Mouse (Mus musculus) A20 (cell line): ENCODE results near the gene Bex6.
A peak's percentile ranks its signal among the peaks of the same experiment; 100 is the strongest.
"Not testable (repeated sequence)": the region's sequence is repeated elsewhere in the genome, so short reads cannot be mapped to it uniquely, and the experiment has no call there.

Source experiments
- DNase-seq: peaks from one replicate; pipeline ENCODE4 v3.0.0-alpha.2; 2011; ENCODE audit warnings: low read depth, low spot score

Gene Bex6

GRCm38 (mm10) chr16:32174340-32175005, 5.2 kb upstream of the Bex6 start:
- DNase-seq, result no peak

GRCm38 (mm10) chr16:32175029-32175428, 4.6 kb upstream of the Bex6 start:
- peak; percentile 54 for DNase-seq

GRCm38 (mm10) chr16:32176896-32177686, 2.5 kb upstream of the Bex6 start:
- peak; percentile 88 for DNase-seq

- no peak for DNase-seq
These were observed 6.4 kb downstream of the Bex6 start for GRCm38 (mm10) chr16:32186056-32186455.

- DNase-seq, result peak; percentile 21
These were observed 9.5 kb downstream of the Bex6 start for GRCm38 (mm10) chr16:32189109-32189508.

- peak; percentile 61 for DNase-seq
These were observed 10.4 kb downstream of the Bex6 start for GRCm38 (mm10) chr16:32190011-32190441.

- DNase-seq, result no peak
These were observed 20.8 kb downstream of the Bex6 start for GRCm38 (mm10) chr16:32200256-32201003.

GRCm38 (mm10) chr16:32201004-32201325, 21.3 kb downstream of the Bex6 start:
- DNase-seq, result no peak

GRCm38 (mm10) chr16:32202681-32203080, 23.1 kb downstream of the Bex6 start:
- DNase-seq, result peak; percentile 89

- DNase-seq, result no peak
These were observed 25.3 kb downstream of the Bex6 start for GRCm38 (mm10) chr16:32204902-32205301.

GRCm38 (mm10) chr16:32214156-32214555, 34.5 kb downstream of the Bex6 start:
- DNase-seq, result no peak

GRCm38 (mm10) chr16:32214804-32215576, 35.4 kb downstream of the Bex6 start:
- no peak for DNase-seq

GRCm38 (mm10) chr16:32221803-32222202, 42.2 kb downstream of the Bex6 start:
- no peak for DNase-seq

- DNase-seq, result peak; percentile 53
These were observed 42.8 kb downstream of the Bex6 start for GRCm38 (mm10) chr16:32222399-32222798.

- not testable (repeated sequence) for DNase-seq
These were observed 52.4 kb downstream of the Bex6 start for GRCm38 (mm10) chr16:32232050-32232449.
